Mouse (Mus musculus): ENCODE measurements around the gene Trmt44.

DNA sequence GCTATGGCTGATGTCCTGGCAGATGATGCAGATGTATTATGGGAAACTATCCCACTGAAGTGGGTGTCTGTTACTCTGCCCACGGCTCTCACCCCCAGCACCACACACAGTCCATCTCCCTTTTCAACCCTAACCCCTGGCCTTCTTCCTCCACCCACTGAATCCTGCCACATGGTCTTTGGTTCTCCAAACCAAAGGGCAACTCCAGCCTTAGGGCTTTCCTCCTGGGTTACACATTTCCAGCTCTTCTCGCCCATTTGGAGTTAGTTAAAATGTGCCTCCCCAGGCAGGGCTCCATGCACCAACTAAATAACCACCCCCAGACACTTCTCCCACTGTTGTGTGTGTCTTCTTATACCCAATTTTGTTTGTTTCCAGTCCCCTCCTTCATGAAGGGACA lies 3.5 kb upstream of the Trmt44 start:
- TF ChIP-seq POLR2A (IDR thresholded peaks at IDR 0.05; ENCODE audit: borderline replicate concordance, control insufficient read depth, low read depth, low read length) (no peak), CTCF (IDR thresholded peaks at IDR 0.05; ENCODE audit: control insufficient read depth, insufficient read depth, low read length) (no peak)
